Mouse (Mus musculus): Measurements from ENCODE around the gene Ifngr1.

DNA sequence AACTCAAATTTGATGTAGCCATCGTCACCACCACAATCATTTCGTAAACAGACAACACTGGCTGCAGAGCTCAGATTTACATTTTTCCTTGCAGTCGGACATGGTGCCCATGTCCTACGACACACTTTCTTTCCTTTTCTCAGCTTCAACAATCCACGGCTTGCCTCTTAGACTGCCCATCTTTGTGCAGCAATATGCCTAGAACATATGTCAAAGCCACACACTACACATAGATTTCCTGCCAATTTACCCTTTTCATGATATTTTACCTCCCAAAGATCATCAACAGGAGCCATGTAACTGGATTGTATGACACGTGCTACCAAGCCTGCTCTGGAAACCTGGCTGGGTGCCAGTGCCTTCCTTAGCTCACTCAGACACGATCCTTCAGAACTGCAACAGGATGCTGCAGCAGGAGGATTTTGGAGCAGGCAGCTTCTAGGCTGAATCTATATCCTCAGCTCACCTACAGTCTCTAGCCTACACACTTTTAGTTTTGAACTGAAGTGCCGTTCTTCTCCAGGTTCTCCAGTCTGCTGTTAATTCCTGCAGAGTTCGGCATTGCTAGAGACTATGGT lies 13.3 kb upstream of the Ifngr1 start:
- TF ChIP-seq ZNF384 (IDR thresholded peaks at IDR 0.05; ENCODE audit: low read depth, low read length), result no peak
- TF ChIP-seq MXI1 (IDR thresholded peaks at IDR 0.05; ENCODE audit: low read depth, low read length), result no peak
- TF ChIP-seq POLR2A (IDR thresholded peaks at IDR 0.05; ENCODE audit: control insufficient read depth in 1 of 2, insufficient read depth in 1 of 2, low read depth in 1 of 2, low read length in 2 of 2, poor library complexity in 1 of 2), result no peak
- TF ChIP-seq RAD21 (IDR thresholded peaks at IDR 0.05; ENCODE audit: low read depth, low read length), result no peak
- no peak for TF ChIP-seq E2F4 (IDR thresholded peaks at IDR 0.05; ENCODE audit: borderline replicate concordance, low read depth, low read length)
- TF ChIP-seq CTCF (IDR thresholded peaks at IDR 0.05 in 2 of 3, conservative IDR thresholded peaks at IDR 0.05 in 1 of 3; ENCODE audit: control insufficient read depth in 1 of 3, insufficient read depth in 1 of 3, low read depth in 2 of 3, low read length in 3 of 3, poor library complexity in 1 of 3, severe bottlenecking in 1 of 3), result no peak
- TF ChIP-seq MAZ (IDR thresholded peaks at IDR 0.05; ENCODE audit: low read depth, low read length), result no peak
- no peak for TF ChIP-seq POLR2AphosphoS2 (IDR thresholded peaks at IDR 0.05; ENCODE audit: low read length)
- TF ChIP-seq CHD2 (IDR thresholded peaks at IDR 0.05; ENCODE audit: low read length), result no peak
- TF ChIP-seq MEF2A (IDR thresholded peaks at IDR 0.05; ENCODE audit: extremely low read depth, insufficient replicate concordance, low read depth, low read length, poor library complexity, severe bottlenecking), result no peak
- TF ChIP-seq EP300 (IDR thresholded peaks at IDR 0.05; ENCODE audit: low read depth in 1 of 2, low read length in 2 of 2), result no peak

Data from MEL (cell line).